In the genomic region with DNA sequence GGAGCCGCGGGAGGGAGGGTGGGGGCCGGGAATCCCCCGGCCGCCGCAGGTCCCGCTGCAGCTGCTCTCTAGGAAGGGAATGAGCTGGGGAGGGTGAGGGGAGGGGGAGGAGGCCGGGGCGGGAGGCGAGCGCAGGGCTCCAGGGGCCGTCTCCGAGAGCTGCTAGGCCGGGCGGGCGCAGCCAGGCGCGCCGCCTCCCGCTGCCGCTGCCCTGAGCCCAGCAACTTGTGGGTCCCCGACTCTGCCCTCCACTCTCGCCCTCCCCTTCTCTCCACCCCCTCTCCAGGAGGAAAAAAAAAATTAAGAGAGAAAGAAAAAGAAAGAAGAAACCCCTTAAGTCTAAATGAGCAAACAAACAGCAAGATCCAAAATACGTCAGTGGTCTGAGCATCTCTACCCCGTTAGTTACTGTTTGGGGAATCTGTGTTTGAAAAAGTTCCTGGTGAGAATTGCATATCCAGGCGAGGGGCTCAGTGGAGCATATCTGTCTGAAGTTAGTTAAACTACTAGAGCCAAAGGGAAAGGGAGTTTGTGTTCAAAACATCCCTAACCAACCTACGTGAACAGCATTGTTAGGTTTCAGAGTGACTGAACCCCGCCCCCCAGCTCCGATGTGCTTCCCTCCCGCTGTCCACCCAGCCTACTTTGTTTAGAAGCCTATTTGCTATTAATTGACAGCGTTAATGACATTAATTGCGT, we compare ENCODE assay signal across 8 mouse cellular contexts. TPM values are rescaled to one million over a fixed set of nuclear protein-coding genes. Genes with fewer than 3 reads are reported as not detected.
DNase-seq lines count a peak whose midpoint lies in the region; ATAC-seq and TF ChIP-seq lines count a peak whose summit lies in the region.

No protein-coding gene starts in this region.

- H3K4me2 ChIP-seq in hindbrain, postnatal 0 days (ENCODE audit: low read depth, low read length) = peak overlapping the region; percentile 68

- TF ChIP-seq CTCF in embryonic fibroblast, embryonic 13.5 days (IDR thresholded peaks at IDR 0.05; ENCODE audit: borderline replicate concordance, insufficient read depth, low read length) = no peak
- TF ChIP-seq CTCF in hindbrain, postnatal 0 days (IDR thresholded peaks at IDR 0.05; ENCODE audit: low read depth) = no peak

- no peaks in the 10 kb centered on the region for H3K36me3 ChIP-seq in hindbrain, postnatal 0 days (ENCODE audit: insufficient read depth, low read length)

- no peak for DNase-seq in frontal cortex, postnatal 14 days (ENCODE audit: low spot score in 2 of 2)
- peak; percentile 79 for DNase-seq in ZHBTc4 (ENCODE audit: low read depth, low spot score)
- peak; percentile 72 for DNase-seq in hindbrain, postnatal 0 days (ENCODE audit: low spot score)
- DNase-seq in liver = peak; percentile 50
- DNase-seq in right cerebral cortex, postnatal 10 days (ENCODE audit: low spot score in 2 of 2) = peak; percentile 40 to 42

- no peaks in the 10 kb centered on the region for H3K9me3 ChIP-seq in hindbrain, postnatal 0 days (ENCODE audit: low read length)

- ATAC-seq in frontal cortex, adult (ENCODE audit: low TSS enrichment) = 0 out of 2 replicates have a peak, but pooled peaks have one; percentile 22
- ATAC-seq in hindbrain, postnatal 0 days = peak; percentile 63
- ATAC-seq in erythroid progenitor cell, adult 5-6 weeks (replicated peaks; ENCODE audit: low FRiP score, poor library complexity, severe bottlenecking) = no peak

- no peaks in the 10 kb centered on the region; the same call in 1 of the 2 replicates for H3K4me1 ChIP-seq in embryonic fibroblast, embryonic 13.5 days (ENCODE audit: control insufficient read depth, insufficient read depth, low read length)
- H3K4me1 ChIP-seq in hindbrain, postnatal 0 days (ENCODE audit: insufficient read depth, low read length) = no peaks in the 10 kb centered on the region; the same call in 1 of the 2 replicates

- no peaks in the 10 kb centered on the region for H3K27me3 ChIP-seq in hindbrain, postnatal 0 days (ENCODE audit: insufficient read depth, low read length)

- peak overlapping the region; percentile 92 for H3K9ac ChIP-seq in hindbrain, postnatal 0 days (replicated peaks; ENCODE audit: low read length)

- no peak for TF ChIP-seq POLR2A in embryonic fibroblast, embryonic 13.5 days (IDR thresholded peaks at IDR 0.05; ENCODE audit: low read depth, low read length)

- no peak overlapping the region for H3K27ac ChIP-seq in embryonic fibroblast, embryonic 13.5 days (ENCODE audit: insufficient read depth, low read length)
- H3K27ac ChIP-seq in hindbrain, postnatal 0 days = peak overlapping the region; percentile 94

- WGBS in hindbrain, postnatal 0 days = under 1% methylated on average over 29 of the region's 32 CpGs

- peak overlapping the region; percentile 55 for H3K4me3 ChIP-seq in embryonic fibroblast, embryonic 13.5 days (ENCODE audit: insufficient read depth, low read length)
- peak overlapping the region; percentile 82 for H3K4me3 ChIP-seq in hindbrain, postnatal 0 days (ENCODE audit: low read length)

RNA-seq across cellular contexts. Expression of gene Npas3, which starts 5.1 kb away (rescaled TPM):
- 5.4 and 6.6 TPM in 2 replicates for polyA plus RNA-seq in embryonic fibroblast, embryonic 13.5 days (2011; ENCODE audit: insufficient read length, low read depth, missing spikeins)
- 53.8 and 61.9 TPM in 2 replicates for total RNA-seq in hindbrain, postnatal 0 days (2014; rRNA removed)
- 28.0 and 30.3 TPM in 2 replicates for polyA plus RNA-seq in hindbrain, postnatal 0 days (2015; fragmentation: Nextera tagmentation; extraction: Ambion mirVana)
- total RNA-seq in erythroid progenitor cell, adult 5-6 weeks (2015; ENCODE audit: low replicate concordance) = not detected in 2 replicates
- total RNA-seq in erythroid progenitor cell, adult 5-6 weeks (2017; ENCODE audit: low replicate concordance) = not detected in 2 replicates

Comparison
In these comparisons a context has a peak if more than half of its experiments do, and no peak if none do; other contexts are left out.
1. DNase-seq: peak in ZHBTc4 (single experiment), hindbrain, postnatal 0 days (single experiment), liver (single experiment) and right cerebral cortex, postnatal 10 days (2 of 2); none in frontal cortex, postnatal 14 days (0 of 2).
2. RNA of gene Npas3, which starts 5.1 kb away (total RNA-seq): 53.8 to 61.9 TPM in hindbrain, postnatal 0 days; not detected in erythroid progenitor cell, adult 5-6 weeks; every median in the first group is over 10 times any median in the second.